Mouse (Mus musculus) fibroblast of lung, adult 2 months (primary cell): ENCODE data around the gene Srp68.

ENCODE experiments used
- DNase-seq: peaks from one replicate; pipeline ENCODE4 v3.0.0-alpha.2; 2011; ENCODE audit warnings: low read depth

The Srp68 gene

DNA sequence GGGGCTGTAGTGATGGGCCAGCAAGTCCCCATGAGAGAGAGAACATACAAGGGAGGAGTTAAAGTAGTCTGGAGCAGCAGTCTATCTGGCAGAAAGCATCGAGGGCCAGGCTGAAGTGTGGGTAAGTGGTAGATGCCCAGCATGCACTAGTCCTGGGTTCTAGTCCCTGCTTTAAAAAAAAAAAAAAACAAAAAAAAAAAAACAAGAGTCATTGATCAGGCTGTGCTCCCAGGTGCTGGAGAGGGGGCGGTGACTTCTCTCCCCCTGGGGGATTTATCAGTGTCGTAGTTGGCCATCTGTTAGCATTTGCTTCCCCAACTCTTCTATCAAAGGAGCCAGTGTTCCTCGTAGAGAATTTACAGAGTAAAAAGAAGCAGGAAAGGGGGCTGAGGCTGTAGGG lies 67.3 kb downstream of the Srp68 start:
- no peak for DNase-seq

DNA sequence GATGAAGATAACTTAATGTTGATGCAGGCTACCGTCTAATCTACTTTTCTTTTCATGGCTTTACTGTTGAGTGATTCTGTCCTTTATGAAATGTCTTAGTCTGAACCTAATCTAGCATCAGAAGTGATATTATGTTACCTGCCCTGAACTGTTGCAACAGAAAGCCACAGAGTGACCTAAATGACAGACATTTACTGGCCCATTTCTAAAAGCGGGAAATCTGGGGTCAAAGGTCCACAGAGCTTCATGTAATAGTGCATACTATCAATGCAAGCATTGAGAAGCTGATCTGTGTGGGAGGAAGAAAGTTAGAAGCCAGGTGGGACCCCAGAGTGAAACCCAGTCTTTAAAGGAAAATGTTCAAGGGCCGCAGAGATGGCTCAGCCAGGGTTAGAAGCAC lies 70.9 kb downstream of the Srp68 start:
- DNase-seq: no peak

DNA sequence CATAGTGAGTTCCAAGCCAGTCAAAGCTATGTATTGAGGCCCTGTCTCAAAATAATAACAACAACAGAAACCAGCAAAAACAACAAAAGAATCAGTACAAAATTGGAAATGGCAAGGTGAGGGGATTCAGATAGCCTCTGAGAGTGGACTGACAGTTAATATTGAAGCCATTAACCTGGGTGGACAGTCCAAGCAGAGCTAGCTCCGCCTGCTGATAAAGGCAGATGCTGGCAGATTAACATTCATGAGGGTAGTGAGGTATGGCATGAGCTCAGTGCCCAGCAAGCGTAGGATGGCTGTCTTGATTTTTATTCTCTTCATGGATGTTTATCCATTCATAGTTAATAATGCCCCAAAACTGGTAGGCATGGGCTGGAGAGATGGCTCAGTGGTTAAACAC lies 72.9 kb downstream of the Srp68 start:
- no peak for DNase-seq

DNA sequence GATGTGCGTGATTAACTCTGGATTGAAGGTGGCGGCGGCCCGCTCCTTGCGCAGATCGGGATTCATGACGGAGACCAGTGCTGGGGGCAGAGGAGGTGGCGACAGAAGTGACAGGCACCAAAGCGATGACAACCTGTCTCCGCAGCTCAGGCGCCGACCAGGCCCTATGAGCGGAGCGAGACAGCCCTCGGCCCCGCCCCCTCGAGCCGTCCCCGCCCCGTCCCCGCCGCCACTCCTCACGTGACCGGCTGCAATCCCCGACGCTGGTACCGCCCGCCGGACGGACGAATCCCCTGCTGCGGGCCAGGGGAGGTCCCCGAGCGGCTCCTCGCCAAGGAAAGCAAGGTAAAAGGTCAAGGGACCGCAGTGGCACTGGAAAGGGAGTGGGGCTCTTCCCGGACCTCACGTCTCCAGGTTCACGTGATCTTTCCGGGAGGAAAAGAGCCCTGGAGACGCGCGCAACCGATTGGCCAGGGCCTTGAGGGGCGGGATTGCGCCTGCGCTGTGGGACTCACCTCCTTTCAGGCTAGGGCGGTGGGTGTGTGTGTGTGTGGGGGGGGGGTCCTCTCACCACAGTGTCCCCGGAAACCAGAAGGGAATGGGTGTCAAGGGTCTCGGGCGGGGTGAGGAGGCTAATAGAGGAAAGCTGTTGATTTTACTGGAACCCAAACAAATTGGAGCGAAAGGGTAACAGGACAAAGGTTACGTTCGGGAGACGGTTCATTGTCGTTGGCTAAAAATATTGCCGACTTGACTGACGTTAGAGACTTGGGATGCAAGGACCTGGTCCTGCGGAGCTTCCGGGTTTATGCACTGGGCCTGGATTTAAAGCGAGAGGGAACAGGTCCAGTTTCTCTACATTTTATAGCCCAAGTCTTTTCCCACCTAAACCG lies 75.1 kb downstream of the Srp68 start, which contains the start of the genes Ten1 and Acox1:
Gene Ten1, plus strand, starts transcription at position 217 of the 893 bp plus-strand sequence.
Gene Acox1, minus strand, starts transcription at position 407 of the 893 bp plus-strand sequence.
- DNase-seq: peak; percentile 97

DNA sequence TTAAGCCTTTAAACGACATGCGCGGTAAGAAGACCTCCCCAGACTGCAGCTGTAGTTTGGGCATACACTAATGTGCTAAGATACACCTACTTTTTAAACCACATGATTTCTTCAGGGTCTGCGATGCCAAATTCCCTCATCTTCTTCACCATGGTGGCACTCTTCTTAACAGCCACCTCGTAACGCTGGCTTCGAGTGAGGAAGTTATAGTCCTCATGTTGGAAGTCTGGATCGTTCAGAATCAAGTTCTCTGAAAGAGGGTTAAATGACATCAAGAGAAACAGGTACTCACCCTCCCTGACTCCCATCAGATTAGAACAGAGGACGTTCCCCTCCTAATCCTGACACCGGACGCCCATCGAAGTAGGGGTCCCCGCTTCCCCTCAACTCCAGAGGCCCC lies 75.9 kb downstream of the Srp68 start:
- no peak for DNase-seq

DNA sequence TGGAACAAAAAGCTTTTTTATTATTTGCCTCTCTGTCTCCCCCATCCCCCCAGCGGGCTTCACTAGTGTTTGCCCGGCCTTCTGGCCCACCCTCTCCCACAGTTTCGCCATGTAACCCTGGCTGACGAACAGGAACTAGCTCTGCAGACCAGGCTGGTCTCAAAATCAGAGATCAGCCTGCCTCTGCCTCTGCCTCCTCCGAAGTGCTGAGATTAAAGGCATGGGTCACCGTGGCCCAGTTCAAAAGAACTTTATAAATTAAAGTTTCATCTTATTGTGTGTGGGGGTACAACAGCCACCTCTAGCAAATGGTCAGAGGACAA lies 76.5 kb downstream of the Srp68 start:
- DNase-seq: no peak

DNA sequence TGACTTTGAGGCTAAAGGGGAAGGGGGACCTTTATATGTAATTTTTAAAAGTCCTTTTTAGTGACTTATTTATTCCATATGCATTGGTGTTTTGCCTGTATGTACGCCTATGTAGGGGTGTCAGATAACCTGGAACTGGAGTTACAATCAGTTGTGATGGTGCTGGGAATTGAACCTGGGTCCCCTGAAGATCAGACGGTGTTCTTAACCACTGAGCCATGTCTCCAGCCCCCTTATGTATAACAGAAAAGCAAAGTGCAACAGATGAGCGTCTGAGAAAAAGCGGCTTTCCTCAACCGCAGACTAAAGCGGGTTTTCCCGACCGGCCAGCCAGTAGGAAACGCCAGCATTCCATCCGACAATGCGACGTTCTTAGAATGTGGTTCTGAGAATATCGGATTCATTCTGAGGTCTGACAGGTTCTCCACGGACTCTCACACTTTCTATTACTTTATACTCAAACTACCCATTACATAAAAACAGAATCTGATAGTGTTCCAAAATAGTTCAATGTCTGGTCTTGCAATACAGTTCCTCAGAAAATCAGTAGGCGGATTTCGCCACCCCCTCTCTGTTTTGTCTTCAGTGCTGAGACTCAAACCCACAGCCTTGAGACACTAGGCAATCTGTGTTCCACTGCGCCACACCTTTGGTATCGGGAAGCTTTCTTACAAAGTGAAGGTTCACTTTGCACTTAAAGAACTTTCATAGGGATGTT lies 77.0 kb downstream of the Srp68 start:
- no peak for DNase-seq

DNA sequence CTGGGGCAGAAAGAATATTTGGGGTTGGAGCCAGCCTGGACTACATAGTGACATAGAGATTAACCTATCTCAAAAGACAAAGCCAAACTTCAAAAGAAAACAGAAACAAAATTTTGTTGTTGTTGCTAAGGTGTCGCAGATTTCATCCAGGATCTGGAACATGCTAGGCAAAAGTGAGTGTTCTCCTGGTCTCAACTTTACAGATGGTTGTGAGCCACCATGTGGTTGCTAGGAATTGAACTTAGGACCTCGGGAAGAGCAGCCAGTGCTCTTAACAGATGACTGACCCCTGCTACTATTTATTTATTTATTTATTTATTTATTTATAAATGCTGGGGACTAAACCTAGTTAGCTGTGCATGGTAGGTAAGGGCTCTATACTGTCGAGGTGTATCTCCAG lies 77.7 kb downstream of the Srp68 start:
- no peak for DNase-seq

DNA sequence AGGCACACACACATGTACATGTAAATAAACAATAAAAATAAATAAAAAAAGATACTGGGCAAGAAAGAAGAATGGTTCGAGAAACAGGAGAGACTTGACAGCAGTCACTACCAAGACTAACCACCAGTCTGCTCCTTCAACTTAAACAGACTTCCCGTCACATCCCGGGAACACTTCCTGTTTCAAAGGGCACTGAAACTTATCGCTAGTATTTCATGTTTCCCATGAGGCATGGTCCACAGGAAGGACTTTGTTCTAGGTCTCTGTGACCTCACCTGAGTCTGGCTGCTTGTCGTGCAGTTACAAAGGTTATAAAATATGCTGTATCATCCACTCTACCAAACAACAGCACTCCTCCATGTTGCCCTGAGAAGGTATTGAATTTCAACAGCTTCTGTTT lies 78.8 kb downstream of the Srp68 start:
- no peak for DNase-seq
